Mouse (Mus musculus) MEL (cell line): ENCODE results near the gene Mfn2.

Source experiments
- BHLHE40 ChIP-seq: IDR thresholded peaks from 2 replicates; pipeline ENCODE4 v1.6.1; 2012; ENCODE audit warnings: low read depth, mild to moderate bottlenecking, inconsistent platforms, low read length, improper control_type of control experiment, borderline replicate concordance
- CTCF ChIP-seq, 3 experiments: IDR thresholded peaks in 2 of 3; conservative IDR thresholded peaks in 1 of 3; 2 replicates each; pipeline ENCODE4 v1.5.1; 2011 to 2012; ENCODE audit warnings: low read length in 3 of 3, low read depth in 2 of 3, mild to moderate bottlenecking in 2 of 3, improper control_type of control experiment in 1 of 3, inconsistent platforms in 1 of 3, mixed read lengths in 1 of 3, moderate library complexity in 1 of 3; ENCODE audit not compliant: control insufficient read depth in 1 of 3, insufficient read depth in 1 of 3, poor library complexity in 1 of 3, severe bottlenecking in 1 of 3
- E2F4 ChIP-seq: IDR thresholded peaks from 2 replicates; pipeline ENCODE4 v1.6.1; 2011; ENCODE audit warnings: low read depth, low read length, improper control_type of control experiment, borderline replicate concordance
- ETS1 ChIP-seq: IDR thresholded peaks from 2 replicates; pipeline ENCODE4 v1.6.1; 2012; ENCODE audit warnings: low read depth, mild to moderate bottlenecking, inconsistent platforms, low read length, improper control_type of control experiment, moderate library complexity
- JUND ChIP-seq: IDR thresholded peaks from 2 replicates; pipeline ENCODE4 v1.6.1; 2011; ENCODE audit warnings: low read depth, mild to moderate bottlenecking, improper control_type of control experiment, low read length
- KAT2A ChIP-seq: conservative IDR thresholded peaks from 2 replicates; pipeline ENCODE4 v1.6.1; 2012; ENCODE audit warnings: low read depth, low read length, improper control_type of control experiment, inconsistent platforms
- MAFK ChIP-seq: IDR thresholded peaks from 2 replicates; pipeline ENCODE4 v1.6.1; 2011; ENCODE audit warnings: low read depth, mild to moderate bottlenecking, low read length, improper control_type of control experiment, borderline replicate concordance
- MEF2A ChIP-seq: IDR thresholded peaks from 2 replicates; pipeline ENCODE4 v1.6.1; 2014; ENCODE audit warnings: low read depth, mild to moderate bottlenecking, inconsistent platforms, low read length, improper control_type of control experiment; ENCODE audit not compliant: poor library complexity, insufficient replicate concordance, severe bottlenecking; ENCODE audit errors: extremely low read depth
- MXI1 ChIP-seq: IDR thresholded peaks from 2 replicates; pipeline ENCODE4 v1.6.1; 2011; ENCODE audit warnings: mild to moderate bottlenecking, low read depth, low read length, improper control_type of control experiment
- NELFE ChIP-seq: IDR thresholded peaks from 2 replicates; pipeline ENCODE4 v1.6.1; 2011; ENCODE audit warnings: low read depth, low read length, improper control_type of control experiment
- POLR2A ChIP-seq, 2 experiments: IDR thresholded peaks; 2 replicates each; pipeline ENCODE4 v1.6.1; 2011 to 2012; ENCODE audit warnings: low read length in 2 of 2, mild to moderate bottlenecking in 2 of 2, control low read depth in 1 of 2, improper control_type of control experiment in 1 of 2, low read depth in 1 of 2, moderate library complexity in 1 of 2; ENCODE audit not compliant: control insufficient read depth in 1 of 2, insufficient read depth in 1 of 2, poor library complexity in 1 of 2
- RAD21 ChIP-seq: IDR thresholded peaks from 2 replicates; pipeline ENCODE4 v1.6.1; 2011; ENCODE audit warnings: mild to moderate bottlenecking, low read depth, low read length, improper control_type of control experiment
- SMC3 ChIP-seq: IDR thresholded peaks from 2 replicates; pipeline ENCODE4 v1.6.1; 2011; ENCODE audit warnings: low read depth, low read length, improper control_type of control experiment
- UBTF ChIP-seq: IDR thresholded peaks from 2 replicates; pipeline ENCODE4 v1.6.1; 2012; ENCODE audit warnings: low read depth, mild to moderate bottlenecking, inconsistent platforms, low read length, improper control_type of control experiment, moderate library complexity, borderline replicate concordance; ENCODE audit not compliant: insufficient read depth

DNA sequence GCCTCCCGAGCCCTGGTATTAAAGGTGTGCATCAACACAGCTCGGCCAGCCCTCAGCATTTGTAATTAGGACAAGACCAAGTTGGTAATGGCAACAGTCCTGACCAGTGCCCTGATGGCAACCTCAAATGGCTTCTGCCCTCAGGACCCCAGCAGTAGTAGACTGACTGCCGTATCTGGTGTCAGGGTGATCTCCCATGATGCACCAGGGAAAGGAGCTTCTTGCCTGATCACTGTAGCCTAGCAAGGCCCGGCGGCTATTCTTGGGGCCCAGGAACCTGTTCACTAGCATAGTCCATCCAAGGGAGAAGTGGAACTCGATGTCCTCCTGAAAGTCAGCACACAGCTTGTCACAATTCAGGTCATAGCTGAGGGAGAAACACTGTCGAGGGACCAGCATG lies 22.7 kb downstream of the Mfn2 start:
- TF ChIP-seq BHLHE40 (no peak), CTCF (IDR thresholded peaks at IDR 0.05 in 2 of 3, conservative IDR thresholded peaks at IDR 0.05 in 1 of 3; ENCODE audit: control insufficient read depth in 1 of 3, insufficient read depth in 1 of 3, low read depth in 2 of 3, low read length in 3 of 3, poor library complexity in 1 of 3, severe bottlenecking in 1 of 3) (no peak), POLR2A (IDR thresholded peaks at IDR 0.05; ENCODE audit: control insufficient read depth in 1 of 2, insufficient read depth in 1 of 2, low read depth in 1 of 2, low read length in 2 of 2, poor library complexity in 1 of 2) (no peak), UBTF (no peak), ETS1 (no peak), JUND (no peak), E2F4 (no peak), MAFK (no peak), MEF2A (no peak), RAD21 (no peak), NELFE (no peak), SMC3 (no peak), KAT2A (no peak), MXI1 (no peak)
